Mouse (Mus musculus) bone marrow macrophage, adult 2 months (primary cell): Measurements from ENCODE around the gene Slc9b1.

Experiments
- CTCF ChIP-seq: IDR thresholded peaks from 2 replicates; pipeline ENCODE4 v1.5.1; 2012; ENCODE audit warnings: low read depth, mild to moderate bottlenecking, low read length, moderate library complexity
- POLR2A ChIP-seq: IDR thresholded peaks from 2 replicates; pipeline ENCODE4 v1.6.1; 2012; ENCODE audit warnings: mild to moderate bottlenecking, low read depth, low read length, borderline replicate concordance

GRCm38 (mm10) chr3:135395085-135395484 lies 47.3 kb downstream of the Slc9b1 start:
- TF ChIP-seq CTCF (no peak), POLR2A (no peak)
